Mouse (Mus musculus) frontal cortex, postnatal 14 days (tissue): ENCODE data around the gene Spata2.

Experiments
- DNase-seq, 2 experiments: peaks; one replicate each; pipeline ENCODE4 v3.0.0; 2022; ENCODE audit warnings: low spot score in 2 of 2

Gene Spata2

GRCm38 (mm10) chr2:167510485-167510884, 17.8 kb upstream of the Spata2 start:
- DNase-seq = no peak

DNA sequence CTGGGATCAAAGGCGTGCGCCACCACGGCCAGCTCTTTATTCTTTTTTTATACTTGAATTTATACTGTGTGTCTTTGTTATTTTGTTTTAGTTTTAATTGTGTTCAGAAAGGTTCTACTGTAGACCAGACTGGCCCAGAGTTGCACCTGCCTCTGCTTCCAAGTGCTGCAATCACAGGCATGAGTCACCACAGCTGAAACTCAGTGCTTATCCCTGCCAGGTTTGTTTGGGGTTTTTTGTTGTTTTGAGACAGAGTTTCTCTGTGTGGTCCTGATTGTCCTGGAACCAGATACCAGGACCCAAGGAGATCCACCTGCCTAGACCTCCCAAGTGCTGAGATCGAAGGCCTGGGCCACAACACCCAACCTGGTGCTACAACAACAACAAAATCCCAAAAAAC, 15.9 kb upstream of the Spata2 start:
- DNase-seq = no peak

DNA sequence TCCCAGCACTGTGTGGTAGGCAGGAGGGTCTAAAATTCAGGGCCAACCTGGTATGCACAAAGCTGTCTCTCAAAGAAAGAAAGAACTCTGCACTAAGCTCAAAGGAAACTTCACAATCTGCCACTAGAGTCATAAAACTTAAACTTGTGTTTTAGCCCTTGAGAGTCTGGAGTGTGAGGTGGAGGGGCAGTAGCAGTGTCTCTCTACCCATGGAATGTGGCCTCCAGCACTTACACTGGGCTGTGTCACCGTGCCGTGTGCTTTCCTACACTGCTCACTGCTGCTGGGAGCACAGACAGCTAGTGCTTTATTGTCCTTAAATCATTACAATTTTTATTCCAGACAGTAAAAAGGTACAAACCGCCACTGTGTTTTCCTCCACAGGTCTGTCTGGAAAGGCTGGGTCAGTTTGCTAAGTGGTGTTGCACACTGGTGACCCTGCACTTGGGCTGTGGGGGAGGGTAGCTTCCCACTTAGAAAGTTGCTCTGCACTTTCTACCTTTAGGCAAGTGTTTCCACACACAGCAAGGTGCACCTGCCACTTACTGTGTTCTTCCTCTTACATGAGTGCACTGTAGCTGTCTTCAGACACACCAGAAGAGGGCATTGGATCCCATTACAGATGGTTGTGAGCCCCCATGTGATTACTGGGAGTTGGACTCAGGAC, 15.2 kb upstream of the Spata2 start:
- DNase-seq = no peak

DNA sequence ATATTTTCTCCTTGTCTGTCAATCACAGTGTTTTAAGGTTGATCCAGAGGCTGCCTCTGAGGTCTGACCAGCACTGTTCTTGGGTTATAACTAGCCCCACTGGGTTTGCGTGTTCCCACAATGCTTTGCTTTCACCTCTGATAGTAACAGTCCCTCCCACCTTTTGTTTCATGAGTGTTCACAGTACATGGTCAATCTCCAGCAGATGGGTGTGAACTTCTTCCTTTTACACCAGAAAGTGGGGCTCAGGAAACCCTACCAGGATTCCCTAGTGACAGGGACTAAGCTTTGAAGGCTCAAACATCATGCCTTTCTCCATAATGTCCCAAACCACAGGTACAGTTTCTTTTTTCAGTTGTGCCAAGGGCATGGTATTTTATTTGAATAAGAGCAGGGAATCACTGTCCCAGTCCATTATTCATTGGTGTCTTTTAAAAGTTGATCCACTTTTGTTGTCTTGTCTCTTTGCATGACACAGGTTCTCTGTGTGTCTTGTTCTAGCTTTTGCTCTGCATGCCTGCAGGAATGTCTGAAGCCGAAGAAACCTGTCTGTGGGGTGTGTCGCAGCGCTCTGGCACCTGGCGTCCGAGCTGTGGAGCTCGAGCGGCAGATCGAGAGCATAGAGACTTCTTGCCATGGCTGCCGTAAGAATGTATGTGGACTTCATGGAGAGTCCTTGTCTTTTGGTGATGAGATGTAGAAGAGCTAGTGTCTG, 14.0 kb upstream of the Spata2 start:
- no peak for DNase-seq

GRCm38 (mm10) chr2:167505127-167505526, 12.4 kb upstream of the Spata2 start:
- DNase-seq = no peak

GRCm38 (mm10) chr2:167503896-167504349, 11.2 kb upstream of the Spata2 start:
- no peak for DNase-seq

GRCm38 (mm10) chr2:167503253-167503895, 10.7 kb upstream of the Spata2 start:
- peak; percentile 75 to 82 for DNase-seq

DNA sequence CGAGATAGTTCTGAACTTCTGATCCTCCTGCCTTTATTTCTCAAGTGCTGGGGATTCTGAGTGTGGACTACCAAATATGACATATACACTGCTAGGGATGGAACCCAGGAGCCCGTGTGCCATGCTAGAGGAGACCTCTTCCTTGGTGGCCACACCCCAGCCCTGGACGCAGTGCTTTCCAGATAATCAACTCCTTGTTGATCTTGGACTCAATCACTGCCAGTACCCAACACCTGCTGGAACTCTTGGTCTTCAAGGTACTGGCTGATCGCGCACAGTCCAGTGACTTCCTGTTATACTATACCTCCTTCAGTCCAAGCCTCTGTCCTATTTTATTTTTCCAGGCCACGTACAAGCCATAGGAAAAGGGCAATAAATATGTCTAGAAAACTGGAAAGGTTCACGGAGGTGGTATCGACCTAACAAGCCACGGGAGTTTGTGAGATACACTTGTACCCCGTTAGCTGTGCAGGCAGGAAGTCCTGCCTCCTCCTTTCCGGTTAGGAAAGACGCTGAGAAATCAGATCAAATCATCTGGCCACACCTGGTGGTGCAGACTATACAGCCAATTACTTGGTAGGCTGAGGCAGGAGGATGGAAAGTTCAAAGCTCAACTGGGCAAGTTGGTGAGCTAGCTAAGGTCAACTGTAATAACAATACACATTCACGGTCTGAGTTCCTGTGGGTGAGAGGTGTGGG, 10.0 kb upstream of the Spata2 start:
- no peak for DNase-seq

- no peak for DNase-seq
Observed at GRCm38 (mm10) chr2:167497272-167497671, 4.6 kb upstream of the Spata2 start.

DNA sequence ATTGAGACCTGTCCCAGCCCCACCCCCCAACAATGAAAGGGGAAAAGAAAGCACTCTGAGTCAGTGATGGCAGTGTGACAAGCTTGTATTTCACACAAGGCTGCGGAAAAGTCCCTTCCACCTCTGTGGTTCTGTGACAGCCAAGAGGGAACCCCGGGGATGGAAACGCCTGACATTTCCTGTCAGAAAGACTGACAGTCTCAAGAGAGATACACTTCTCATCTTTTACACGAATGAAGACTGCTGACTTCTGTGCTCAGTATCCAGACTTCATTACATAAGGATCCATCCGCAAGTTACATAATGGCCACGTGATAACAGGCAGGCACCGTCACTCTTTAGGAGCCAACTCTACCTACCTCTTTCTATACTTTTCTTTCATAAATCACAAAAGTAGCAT, 3.8 kb upstream of the Spata2 start:
- DNase-seq = no peak

DNA sequence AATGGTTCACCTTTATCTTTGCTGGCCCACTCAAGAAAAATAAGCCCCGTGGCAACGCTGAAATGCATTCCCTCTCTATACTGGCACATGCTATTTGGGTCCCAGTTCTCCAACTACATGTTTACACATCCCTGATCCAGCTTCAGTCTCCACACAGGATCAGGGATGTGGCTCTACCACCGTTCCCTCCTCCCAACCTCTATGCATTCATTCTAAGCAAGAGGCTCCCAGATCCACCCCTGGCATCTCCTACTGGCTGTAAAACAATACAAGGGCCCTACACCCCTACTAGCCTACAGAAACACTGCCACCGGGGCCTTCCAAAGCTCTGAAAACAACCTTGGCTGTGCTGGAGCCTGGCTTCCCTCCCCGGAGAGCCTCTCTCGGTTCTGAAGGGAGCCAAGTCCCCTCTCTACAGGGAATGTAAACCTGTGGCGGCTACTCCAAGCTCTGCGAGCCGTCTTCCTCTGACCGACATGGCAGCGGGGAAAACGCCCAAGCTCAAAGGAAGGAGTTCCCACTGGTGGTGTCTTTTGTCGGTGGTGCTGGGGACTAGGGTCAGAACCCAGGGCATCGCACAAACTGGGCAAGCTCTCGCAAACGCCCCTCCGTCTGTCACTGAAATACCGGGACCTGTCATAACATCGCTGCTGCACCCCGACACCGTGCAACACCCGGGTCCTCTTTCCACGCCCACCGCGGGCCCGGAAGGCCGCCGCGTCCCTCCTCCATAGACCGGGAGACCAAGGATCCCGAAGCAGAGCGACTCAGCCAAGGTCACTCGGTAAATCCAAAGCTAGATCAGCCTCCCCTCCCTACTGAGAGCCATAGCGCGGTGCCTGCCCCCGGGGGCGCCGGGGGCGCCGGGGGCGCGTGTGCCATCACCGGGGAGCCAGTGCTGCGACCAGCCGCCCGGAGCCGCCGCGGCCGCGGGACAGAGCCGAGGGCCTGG, 654 bp downstream of the Spata2 start, which contains the start of gene Rnf114:
Gene Rnf114, plus strand, starts transcription at position 889 of the 952 bp plus-strand sequence.
- no peak for DNase-seq

DNA sequence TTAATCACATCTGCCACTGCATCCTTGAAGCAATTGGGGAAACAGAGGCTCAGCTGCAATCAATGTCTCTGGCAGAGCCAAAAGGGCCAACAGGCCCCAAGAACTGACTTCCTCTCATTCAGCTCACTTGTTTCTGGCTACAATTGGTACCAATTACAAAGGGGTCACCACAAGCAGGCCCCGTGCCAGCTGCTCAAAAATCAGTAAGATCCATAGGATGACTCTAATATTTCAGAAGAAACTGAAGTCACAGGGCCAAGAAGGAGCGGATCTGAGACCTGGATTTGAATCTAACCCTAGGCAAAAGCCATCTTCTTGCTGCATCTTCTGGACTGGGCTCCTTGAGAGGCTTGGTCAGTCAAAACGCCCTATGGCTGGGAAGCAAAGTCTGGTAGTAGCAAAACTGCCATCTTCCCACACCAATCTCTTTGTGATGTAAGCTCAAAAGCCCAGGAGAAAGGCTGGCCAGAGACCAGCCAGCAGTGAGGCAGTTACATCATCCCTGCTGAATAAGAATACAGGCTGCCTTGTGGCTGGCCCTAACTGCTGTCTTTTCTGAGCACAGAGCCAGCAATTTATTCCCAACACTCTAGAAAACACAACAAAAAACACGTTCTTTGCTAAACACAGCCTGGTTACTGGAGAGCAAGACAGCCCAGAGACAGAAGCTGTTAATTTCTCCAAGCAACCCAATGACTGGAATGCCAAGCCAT, 1.7 kb downstream of the Spata2 start:
- DNase-seq = peak; percentile 39 to 64

- DNase-seq = no peak
Observed at GRCm38 (mm10) chr2:167487994-167488393, 4.7 kb downstream of the Spata2 start.

- no peak for DNase-seq
Observed at GRCm38 (mm10) chr2:167487551-167487950, 5.1 kb downstream of the Spata2 start.

DNA sequence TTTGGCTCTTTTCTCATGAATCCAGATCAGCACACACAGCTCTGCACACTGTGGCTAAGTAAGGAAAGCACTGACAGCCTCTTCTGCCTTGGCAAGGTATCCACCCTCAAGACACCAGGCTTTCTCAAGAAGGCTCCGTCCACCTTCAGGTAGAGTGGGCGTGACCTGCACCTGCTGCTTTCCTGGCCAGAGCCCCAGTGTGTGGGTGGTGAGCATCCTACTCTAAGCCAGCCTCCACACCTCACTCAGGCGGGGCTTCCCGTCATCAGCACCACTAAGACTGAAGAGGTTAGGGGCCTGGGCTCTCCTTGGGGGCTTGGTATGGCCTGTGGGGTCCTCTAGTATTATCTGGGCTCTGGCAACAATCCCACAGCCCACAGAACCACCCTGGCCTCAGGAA, 6.1 kb downstream of the Spata2 start:
- no peak for DNase-seq

DNA sequence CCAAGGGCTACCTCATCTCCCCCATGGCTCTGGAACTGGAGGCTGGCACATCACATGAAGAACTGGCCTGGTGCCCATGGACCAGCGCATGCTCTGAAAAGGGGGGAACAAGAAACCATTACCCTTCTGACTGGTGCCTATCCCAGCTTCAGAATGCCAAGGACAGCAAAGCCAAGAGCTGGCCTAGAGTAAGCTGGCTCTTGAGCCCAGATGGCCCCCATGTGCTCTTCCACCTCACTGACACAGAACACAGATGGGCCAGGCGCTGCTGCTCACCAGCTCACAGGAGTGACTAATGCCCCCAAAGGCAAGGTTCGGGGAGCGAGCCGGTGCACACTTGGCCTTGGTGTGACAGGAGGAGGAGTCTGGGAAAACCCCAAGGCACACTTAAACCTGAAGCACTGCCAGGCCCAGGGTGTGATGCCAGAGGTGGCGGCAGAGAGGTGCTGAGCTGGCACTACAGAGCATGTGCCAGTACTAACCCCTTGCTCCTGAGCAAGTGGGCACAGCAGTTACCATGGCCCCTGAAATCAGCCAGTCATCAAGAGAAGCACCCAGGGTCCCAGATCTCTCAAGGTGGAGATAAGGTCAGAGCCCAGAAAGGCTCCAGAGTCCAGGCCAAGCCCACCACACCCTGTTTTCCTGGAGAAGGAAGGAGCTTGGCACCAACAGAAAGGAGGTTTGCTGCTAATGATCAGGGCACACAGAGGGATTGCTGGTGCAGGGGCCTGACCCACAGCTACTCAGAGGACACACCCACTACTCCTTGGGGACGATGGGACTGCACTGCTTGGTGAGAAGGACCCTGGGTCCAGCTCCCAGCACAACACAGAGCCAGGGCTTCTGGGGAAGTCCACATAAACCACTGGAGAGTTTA, 6.9 kb downstream of the Spata2 start:
- no peak for DNase-seq

DNA sequence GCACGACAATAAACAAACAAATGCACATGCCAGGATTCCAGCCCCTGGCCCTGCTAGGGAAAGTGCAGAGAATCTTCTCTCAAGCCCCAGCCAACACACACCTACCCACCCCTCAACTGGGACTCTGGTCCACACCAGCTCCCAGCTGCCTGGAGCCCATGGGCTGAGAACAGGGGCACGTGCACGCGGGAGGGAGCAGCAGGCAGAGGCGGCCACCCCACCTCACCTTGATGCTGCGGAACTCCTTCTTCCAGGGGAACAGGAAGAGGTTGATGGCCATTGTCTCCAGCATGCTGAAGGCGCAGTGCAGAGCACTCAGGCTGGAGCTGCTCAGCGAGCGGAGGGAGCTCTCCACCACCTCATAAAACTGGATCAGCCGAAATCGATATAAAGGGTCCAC, 7.8 kb downstream of the Spata2 start:
- no peak for DNase-seq

DNA sequence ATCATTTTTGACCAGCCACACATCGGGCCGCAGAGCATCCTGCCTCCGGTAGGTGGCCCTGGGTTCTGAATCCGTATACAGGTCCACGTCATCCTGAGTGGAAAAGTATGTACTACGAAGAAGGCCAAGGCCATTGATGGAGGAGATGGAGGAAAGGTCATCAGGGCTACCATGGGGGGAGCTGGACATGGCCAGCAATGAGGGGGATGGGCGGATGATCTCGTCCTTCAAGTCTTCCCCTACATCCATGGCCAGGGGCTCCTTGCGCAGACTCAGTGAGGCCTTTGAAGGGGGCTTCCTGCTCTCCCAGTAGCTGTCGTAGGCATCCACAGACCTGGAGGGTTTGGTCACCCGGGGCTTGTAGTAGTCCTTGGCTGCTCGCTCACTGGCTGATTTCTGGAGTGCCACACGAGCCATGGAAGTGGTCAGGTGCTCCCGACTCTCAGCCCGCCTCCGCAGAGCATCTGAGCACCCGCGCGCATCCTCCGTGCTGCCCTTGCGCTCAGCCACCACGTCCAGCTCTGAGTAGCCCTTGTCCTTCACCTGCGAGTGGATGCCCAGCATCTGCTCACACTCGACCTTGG, 8.8 kb downstream of the Spata2 start:
- DNase-seq = no peak
